Mouse (Mus musculus) embryonic fibroblast, embryonic 13.5 days (primary cell): Measurements from ENCODE around the gene Rps6ka6.

Experiments used
- CTCF ChIP-seq: IDR thresholded peaks from 2 replicates; pipeline ENCODE4 v1.5.1; 2011; ENCODE audit warnings: mild to moderate bottlenecking, control low read depth, low read length, moderate library complexity, borderline replicate concordance; ENCODE audit not compliant: insufficient read depth
- POLR2A ChIP-seq: IDR thresholded peaks from 2 replicates; pipeline ENCODE4 v1.6.1; 2011; ENCODE audit warnings: low read depth, mild to moderate bottlenecking, control low read depth, low read length, moderate library complexity

GRCm38 (mm10) chrX:111463565-111464093, 74.1 kb downstream of the Rps6ka6 start:
- TF ChIP-seq CTCF, result no peak
- no peak for TF ChIP-seq POLR2A
